Mouse (Mus musculus) hindbrain, embryonic 13.5 days (tissue): Measurements from ENCODE around the gene Lrmp. TPM values are rescaled to one million over a fixed set of nuclear protein-coding genes. Genes with fewer than 3 reads are reported as not detected.
A peak's percentile ranks its signal among the peaks of the same experiment; 100 is the strongest.

Source experiments
- ATAC-seq: fragments of 200-750 bp; cut with Nextera tagmentation; 2 replicates; pipeline ENCODE4 v1.8.0; 2017; ENCODE audit warnings: moderate TSS enrichment; ENCODE audit not compliant: low FRiP score
- H3K27ac ChIP-seq: fragments of 300-500 bp; sonication (generic); 2 replicates; pipeline ENCODE4 v1.5.1; 2015; ENCODE audit warnings: inconsistent platforms, mild to moderate bottlenecking, moderate library complexity
- H3K27me3 ChIP-seq: fragments of 300-500 bp; sonication (generic); 2 replicates; pipeline ENCODE4 v1.6.1; 2015; ENCODE audit warnings: mild to moderate bottlenecking, inconsistent platforms
- H3K36me3 ChIP-seq: fragments of 300-500 bp; sonication (generic); 2 replicates; pipeline ENCODE4 v1.6.1; 2015; ENCODE audit warnings: mild to moderate bottlenecking, inconsistent platforms
- H3K4me1 ChIP-seq: fragments of 300-500 bp; sonication (generic); replicated peaks from 2 replicates; pipeline ENCODE4 v1.6.1; 2015; ENCODE audit warnings: inconsistent platforms
- H3K4me2 ChIP-seq: fragments of 300-500 bp; sonication (generic); 2 replicates; pipeline ENCODE4 v1.6.1; 2015; ENCODE audit warnings: inconsistent platforms, mild to moderate bottlenecking, moderate library complexity
- H3K4me3 ChIP-seq: fragments of 300-500 bp; sonication (generic); 2 replicates; pipeline ENCODE4 v1.5.1; 2015; ENCODE audit warnings: mild to moderate bottlenecking, inconsistent platforms
- H3K9ac ChIP-seq: fragments of 300-500 bp; sonication (generic); 2 replicates; pipeline ENCODE4 v1.6.1; 2015; ENCODE audit warnings: mild to moderate bottlenecking, inconsistent platforms
- H3K9me3 ChIP-seq: fragments of 300-500 bp; sonication (generic); 2 replicates; pipeline ENCODE4 v1.6.1; 2016; ENCODE audit warnings: inconsistent platforms
- WGBS: fragments of 180-500 bp; shearing (Covaris S2); methylation state at CpG from one replicate; pipeline ENCODE4 v1.1.7; 2015; 5-methylcytosine and 5-hydroxymethylcytosine counted together
- polyA plus RNA-seq: library from polyadenylated mRNA; unstranded; fragments of >200 nt; fragmentation: Nextera tagmentation; extraction: Ambion mirVana; gene quantifications from 2 replicates; pipeline ENCODE4 v1.2.1, GENCODE M21; 2015

Lrmp gene
- polyA plus RNA-seq, 1 experiment from 2014 or later, result 1.1 TPM

DNA sequence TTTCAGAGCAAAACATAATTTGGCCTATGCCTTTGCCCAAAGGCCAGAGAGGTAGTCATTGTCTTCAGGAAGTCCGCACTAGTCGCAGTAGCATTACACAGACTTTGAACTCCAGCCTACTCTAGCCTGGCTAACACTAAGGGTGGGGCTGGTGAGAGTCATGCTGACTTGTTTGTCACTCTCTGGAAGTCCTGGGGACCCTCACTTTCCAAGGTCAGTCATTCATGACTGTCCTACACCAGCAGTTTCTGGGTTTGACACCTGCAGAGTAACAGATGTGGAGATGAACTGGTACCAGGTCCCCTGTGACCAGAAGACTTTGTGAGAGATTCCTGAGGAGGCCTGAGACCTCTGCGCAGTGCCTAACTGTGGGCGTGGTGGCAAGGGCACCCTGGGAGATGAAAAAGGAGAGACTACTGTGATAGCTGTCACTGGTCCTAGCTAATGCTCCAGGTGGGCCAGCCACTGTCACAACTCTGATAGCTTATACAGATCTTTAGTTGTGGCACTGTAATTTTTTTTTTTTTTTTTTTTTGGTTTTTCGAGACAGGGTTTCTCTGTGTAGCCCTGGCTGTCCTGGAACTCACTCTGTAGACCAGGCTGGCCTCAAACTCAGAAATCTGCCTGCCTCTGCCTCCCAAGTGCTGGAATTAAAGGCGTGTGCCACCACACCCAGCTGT, 9.2 kb upstream of the Lrmp start:
- no peaks in the 10 kb centered on the region for H3K27me3 ChIP-seq
- no peak overlapping the region for H3K9ac ChIP-seq
- H3K4me1 ChIP-seq, result no peaks in the 10 kb centered on the region
- no peaks in the 10 kb centered on the region for H3K9me3 ChIP-seq
- no peaks in the 10 kb centered on the region for H3K36me3 ChIP-seq
- 89% methylated on average over 6 of the region's 6 CpGs for WGBS
- no peak overlapping the region for H3K4me3 ChIP-seq
- ATAC-seq, result no peak
- no peak overlapping the region for H3K4me2 ChIP-seq
- no peak overlapping the region for H3K27ac ChIP-seq

DNA sequence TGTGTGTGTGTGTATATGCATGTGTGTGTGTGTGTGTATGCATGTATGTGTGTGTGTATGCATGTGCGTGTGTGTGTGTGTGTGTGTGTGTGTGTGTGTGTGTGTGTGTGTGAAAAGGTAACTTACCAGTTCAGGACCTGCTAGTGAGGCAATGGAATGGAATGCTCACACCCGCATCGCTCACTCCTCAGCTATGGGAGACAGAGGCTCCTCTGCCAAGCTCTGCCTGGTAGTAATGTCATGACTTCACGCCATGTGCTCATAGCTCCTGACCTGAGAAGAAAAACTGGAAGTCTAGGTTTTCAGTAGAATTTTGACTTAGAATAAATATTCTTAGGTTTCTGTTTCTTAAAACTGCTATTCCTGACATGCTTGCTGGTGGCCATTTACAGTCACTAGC, 4.7 kb upstream of the Lrmp start:
- Histone ChIP-seq H3K27ac (no peak overlapping the region), H3K4me2 (no peak overlapping the region), H3K9me3 (no peaks in the 10 kb centered on the region), H3K9ac (no peak overlapping the region), H3K4me3 (no peak overlapping the region), H3K27me3 (no peaks in the 10 kb centered on the region), H3K4me1 (no peaks in the 10 kb centered on the region), H3K36me3 (no peaks in the 10 kb centered on the region)
- WGBS, result 93% methylated on average over 4 of the region's 4 CpGs
- no peak for ATAC-seq

DNA sequence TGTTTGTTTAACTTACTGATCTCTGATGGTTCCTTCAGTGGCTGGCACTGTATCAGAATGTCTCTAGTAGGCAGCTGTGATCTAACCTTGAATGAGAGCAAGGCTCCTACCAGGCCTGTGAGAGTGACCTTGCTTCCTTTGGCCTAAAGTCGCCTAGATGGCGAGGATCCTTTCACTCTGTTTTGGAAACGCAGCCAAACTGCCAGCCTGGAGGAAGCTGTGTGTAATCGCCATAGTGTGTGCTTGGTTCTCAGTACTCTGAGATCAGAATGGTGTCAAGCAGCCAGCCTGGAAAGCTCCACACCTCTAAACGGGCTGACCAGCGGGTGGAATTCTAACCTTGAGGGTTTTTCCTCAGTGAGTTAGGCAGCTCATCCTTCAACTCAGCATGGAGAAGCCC, 2.6 kb upstream of the Lrmp start:
- Histone ChIP-seq H3K27me3 (no peaks in the 10 kb centered on the region), H3K9ac (no peak overlapping the region), H3K4me3 (no peak overlapping the region), H3K4me1 (peaks cover 12% of the 10 kb centered on the region), H3K9me3 (no peaks in the 10 kb centered on the region), H3K4me2 (no peak overlapping the region), H3K27ac (no peak overlapping the region), H3K36me3 (no peaks in the 10 kb centered on the region)
- no peak for ATAC-seq
- WGBS, result 69% methylated on average over 6 of the region's 6 CpGs

DNA sequence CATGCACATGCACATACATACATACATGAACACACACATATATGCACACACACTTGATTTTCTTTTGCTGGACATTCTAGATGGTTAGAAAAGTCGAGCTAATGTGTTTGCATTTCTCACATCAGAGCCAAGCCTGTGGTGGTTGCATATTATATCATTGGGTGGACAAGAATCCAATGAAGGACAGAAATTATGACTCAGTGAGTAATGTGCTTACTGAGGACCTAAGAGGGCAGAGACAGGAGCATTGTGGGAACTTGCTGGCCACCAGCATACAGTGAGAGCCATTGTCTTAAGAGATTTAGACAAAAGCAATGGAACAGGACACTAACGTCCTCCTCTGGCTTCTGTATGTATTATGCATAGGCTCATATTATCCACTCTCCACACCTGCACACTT, 892 bp upstream of the Lrmp start:
- Histone ChIP-seq H3K4me1 (peaks cover 12% of the 10 kb centered on the region), H3K4me3 (no peak overlapping the region), H3K27ac (no peak overlapping the region), H3K36me3 (no peaks in the 10 kb centered on the region), H3K27me3 (no peaks in the 10 kb centered on the region), H3K4me2 (no peak overlapping the region), H3K9me3 (no peaks in the 10 kb centered on the region), H3K9ac (no peak overlapping the region)
- WGBS, result 75% methylated on average over 2 of the region's 2 CpGs
- ATAC-seq, result no peak

DNA sequence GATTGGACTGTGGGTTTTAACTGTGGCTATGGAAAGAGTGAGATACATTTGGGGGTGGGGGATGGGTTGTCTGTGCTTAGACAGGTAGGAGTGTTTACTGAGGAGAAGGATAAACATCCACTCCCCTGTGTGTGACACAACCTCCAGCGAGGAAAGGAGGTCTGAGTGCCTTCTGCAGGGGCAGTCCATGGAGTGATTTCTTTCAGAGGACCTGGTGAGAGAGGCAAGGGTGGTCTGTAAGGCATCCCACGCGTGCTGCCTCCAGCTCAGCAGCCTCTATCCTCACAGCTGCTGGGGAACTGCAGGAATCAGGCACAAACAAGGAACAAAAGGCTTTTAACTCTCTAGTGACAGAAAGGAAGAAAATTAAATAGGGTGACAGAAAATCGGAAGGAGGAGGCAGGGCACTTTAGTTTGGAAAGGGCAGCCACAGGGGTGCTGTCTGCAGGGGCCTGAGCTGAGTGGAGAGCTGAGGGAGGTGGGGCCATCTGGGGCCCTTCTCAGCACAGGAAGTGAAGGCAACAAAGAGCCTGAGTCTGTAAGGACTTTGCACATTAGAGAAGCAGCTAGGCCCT, 732 bp downstream of the Lrmp start:
- no peak; the same call in 1 of the 2 replicates for ATAC-seq
- H3K27me3 ChIP-seq, result 0 out of 2 replicates have a peak, but pooled peaks cover 3% of the 10 kb centered on the region
- 0 out of 2 replicates have a peak overlapping the region, but pooled peaks have one; percentile 24 for H3K9ac ChIP-seq
- H3K4me3 ChIP-seq, result no peak overlapping the region
- 7% methylated on average over 4 of the region's 4 CpGs for WGBS
- H3K36me3 ChIP-seq, result no peaks in the 10 kb centered on the region
- peaks cover 12% of the 10 kb centered on the region for H3K4me1 ChIP-seq
- no peaks in the 10 kb centered on the region for H3K9me3 ChIP-seq
- 0 out of 2 replicates have a peak overlapping the region, but pooled peaks have one; percentile 1 for H3K4me2 ChIP-seq
- peak overlapping the region; percentile 35 for H3K27ac ChIP-seq

DNA sequence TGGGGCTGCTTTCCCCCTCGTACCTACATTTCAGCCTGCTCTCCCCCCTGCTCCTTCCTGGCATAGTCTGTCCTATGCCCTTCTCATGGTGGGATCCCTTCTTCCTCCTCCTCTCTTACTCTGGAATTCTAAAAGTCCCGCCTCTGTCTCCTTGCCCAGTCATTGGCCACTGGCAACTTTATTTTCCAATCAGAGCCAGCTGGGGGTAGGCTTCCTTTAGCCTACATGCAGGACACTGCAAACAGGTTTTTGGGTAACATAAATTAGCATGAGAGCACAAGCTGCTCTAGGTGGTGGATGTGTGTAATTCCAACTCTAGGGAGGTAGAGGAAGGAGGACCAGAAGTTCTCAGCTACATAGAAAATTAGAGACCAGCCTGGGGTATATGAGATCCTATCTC, 4.6 kb downstream of the Lrmp start:
- WGBS, result 75% methylated on average over 2 of the region's 2 CpGs
- Histone ChIP-seq H3K36me3 (no peaks in the 10 kb centered on the region), H3K4me1 (peaks cover 24% of the 10 kb centered on the region), H3K9me3 (no peaks in the 10 kb centered on the region), H3K9ac (no peak overlapping the region), H3K4me2 (no peak overlapping the region), H3K27me3 (peaks cover 11% of the 10 kb centered on the region; the same call in 1 of the 2 replicates), H3K4me3 (no peak overlapping the region), H3K27ac (no peak overlapping the region)
- ATAC-seq, result no peak

DNA sequence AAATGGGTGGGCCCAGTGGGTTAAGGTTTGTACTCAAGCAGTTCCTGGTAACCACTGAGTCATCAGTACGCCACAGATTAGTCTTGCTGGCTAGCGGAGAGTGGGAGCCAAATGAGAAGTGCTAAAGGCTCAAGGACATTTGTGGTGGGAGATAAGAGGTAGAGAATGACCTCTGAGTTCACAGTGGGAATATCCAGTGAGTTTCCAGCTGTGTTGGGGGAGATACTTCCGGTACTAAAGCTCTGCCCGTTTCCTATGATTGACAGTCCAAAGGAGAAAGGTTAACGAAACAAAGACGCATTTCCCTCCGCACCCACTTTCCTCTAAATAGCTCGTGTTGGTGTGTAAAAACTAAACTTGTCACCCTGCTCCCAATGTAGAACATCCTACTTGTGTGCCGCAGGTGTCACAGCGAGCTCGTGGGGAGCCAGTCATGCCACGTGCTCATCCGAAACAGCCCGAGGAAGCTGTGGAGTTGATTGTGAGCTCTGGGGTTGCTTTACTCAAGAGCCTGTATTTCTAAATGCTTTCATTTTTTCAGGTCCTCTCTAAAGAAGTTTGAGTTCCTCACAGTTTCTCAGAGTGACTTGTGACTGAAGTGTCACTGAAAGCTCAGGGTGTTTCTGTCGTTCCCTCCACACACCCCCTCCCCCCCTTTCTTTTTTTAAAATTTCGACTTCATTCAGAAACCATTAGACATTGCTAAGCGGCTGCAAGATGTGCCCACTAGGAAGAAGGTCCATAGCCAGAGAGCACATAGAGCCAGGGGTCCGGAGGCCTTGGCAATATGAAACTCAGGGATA, 5.5 kb downstream of the Lrmp start:
- 53% methylated on average over 18 of the region's 18 CpGs for WGBS
- no peaks in the 10 kb centered on the region for H3K9me3 ChIP-seq
- H3K27ac ChIP-seq, result no peak overlapping the region
- H3K4me2 ChIP-seq, result no peak overlapping the region
- peaks cover 11% of the 10 kb centered on the region; the same call in 1 of the 2 replicates for H3K27me3 ChIP-seq
- H3K36me3 ChIP-seq, result no peaks in the 10 kb centered on the region
- ATAC-seq, result no peak
- H3K4me1 ChIP-seq, result peaks cover 23% of the 10 kb centered on the region
- no peak overlapping the region for H3K4me3 ChIP-seq
- no peak overlapping the region for H3K9ac ChIP-seq

DNA sequence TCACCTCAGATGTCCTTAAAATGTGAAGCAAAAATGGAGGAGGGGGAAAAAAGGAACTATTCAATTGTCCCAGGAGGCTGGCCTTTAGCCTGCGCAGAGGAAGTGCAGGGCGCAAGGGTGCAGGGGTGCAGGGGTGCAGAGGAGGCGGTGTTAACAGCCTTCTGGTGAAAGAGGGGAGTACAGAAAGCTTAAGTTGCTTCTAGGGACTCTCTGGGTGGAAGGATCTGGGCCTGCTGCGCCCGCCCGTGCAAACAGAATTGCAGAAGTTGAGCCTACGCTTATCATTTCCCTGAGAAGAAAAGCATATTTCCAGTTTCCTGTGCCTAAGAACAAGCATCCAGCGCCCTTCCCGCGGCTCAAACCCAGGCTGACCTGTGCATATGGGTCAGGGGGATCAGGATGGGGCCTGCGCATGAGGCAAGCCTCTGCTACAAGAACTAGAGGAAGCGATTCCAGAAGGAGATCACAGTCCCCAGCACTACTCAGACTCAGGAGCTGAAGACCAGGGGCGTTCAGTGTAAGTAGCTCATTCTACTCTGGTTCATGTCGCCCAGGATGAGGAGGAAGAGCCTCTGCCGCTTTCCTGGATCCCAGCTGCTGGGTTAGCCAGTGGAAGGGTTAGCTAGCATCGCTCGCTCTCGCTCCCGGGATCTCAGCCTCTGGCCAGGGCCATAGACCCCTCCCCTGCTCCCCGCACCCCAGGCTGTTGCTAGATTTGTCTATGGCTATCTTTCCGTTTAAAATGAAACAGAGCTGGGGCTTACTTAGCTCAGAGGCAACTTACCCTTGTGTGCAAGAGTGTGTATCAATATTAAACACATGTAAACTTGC, 6.4 kb downstream of the Lrmp start:
- no peak overlapping the region for H3K4me3 ChIP-seq
- H3K9me3 ChIP-seq, result no peaks in the 10 kb centered on the region
- peaks cover 15% of the 10 kb centered on the region; the same call in 1 of the 2 replicates for H3K4me1 ChIP-seq
- WGBS, result 47% methylated on average over 21 of the region's 21 CpGs
- peaks cover 11% of the 10 kb centered on the region; the same call in 1 of the 2 replicates for H3K27me3 ChIP-seq
- H3K27ac ChIP-seq, result no peak overlapping the region
- no peak overlapping the region for H3K9ac ChIP-seq
- no peaks in the 10 kb centered on the region for H3K36me3 ChIP-seq
- ATAC-seq, result no peak
- no peak overlapping the region for H3K4me2 ChIP-seq

DNA sequence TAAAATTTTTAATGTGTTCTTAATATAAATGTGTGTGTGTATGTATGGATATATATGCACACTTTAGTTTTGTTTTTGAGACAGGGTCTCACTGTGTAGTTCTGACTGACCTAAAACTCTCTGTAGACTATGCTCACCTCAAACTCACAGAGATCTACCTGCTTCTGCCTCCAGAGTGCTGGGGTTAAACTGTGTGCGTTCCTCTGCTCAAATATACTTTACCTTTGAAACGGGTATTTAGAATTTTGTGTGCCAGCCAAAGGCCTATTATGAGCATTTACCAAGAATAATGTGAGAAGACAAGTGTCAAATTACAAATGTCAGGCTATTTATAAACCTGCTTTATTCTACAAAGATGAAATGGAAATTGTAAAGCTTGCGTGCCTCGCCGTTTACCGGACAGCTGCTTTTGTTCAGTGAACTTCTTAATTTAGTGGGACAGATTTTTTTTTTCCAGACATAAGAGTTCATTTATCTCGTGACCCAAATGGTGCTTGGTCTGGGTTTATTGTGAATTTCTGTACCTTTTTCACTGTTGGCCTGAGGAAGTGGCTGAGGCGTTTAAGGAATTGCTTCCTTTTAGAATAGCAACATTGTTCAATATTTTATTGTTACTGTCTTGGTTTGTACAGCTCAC, 7.1 kb downstream of the Lrmp start:
- no peak overlapping the region for H3K4me3 ChIP-seq
- peaks cover 11% of the 10 kb centered on the region; the same call in 1 of the 2 replicates for H3K27me3 ChIP-seq
- H3K36me3 ChIP-seq, result no peaks in the 10 kb centered on the region
- H3K9me3 ChIP-seq, result no peaks in the 10 kb centered on the region
- no peak for ATAC-seq
- no peak overlapping the region for H3K9ac ChIP-seq
- peaks cover 12% of the 10 kb centered on the region; the same call in 1 of the 2 replicates for H3K4me1 ChIP-seq
- H3K27ac ChIP-seq, result no peak overlapping the region
- H3K4me2 ChIP-seq, result no peak overlapping the region
- 40% methylated on average over 8 of the region's 8 CpGs for WGBS

DNA sequence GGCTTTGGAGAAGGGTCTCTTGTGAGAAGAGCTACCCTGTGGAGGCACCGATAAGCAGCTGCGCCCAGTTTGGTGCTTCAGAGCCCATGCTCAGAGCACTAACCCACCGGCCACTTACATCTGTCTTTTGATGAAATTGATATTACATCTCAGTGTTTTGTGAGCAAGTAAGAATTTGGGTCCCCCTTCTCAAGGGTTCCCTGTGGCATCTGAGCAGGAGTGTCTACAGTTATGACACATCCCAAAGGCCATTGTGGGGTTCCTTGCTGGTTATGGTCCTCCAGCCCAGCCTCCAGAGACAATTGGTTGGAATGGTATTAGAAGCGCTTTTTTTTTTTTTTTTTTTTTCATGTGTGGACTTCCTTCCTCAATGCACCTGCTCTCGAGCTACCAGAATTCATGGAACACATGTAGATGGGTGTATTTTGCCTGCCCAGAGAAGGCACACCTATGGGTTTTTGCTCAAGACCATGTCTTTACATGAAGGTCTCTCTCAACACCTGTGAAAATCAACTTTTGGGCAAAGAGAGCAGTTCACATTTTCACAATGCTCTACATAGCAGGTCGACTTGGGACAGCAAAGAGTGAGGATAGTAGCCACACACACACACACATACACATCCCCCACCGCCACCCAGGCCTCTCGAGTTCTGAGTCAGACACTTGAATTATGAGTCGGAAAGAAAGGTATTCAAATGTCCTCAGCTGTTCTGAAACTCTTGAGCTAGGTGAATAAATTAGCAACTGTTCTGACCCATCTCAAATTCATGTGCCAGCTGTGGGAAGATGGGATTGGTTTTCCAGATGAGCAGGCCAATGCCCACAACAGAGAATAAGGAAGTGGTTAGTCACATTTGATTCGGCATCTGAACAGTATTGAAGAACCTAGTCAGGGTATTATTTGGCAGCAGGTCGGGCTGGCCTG, 7.9 kb downstream of the Lrmp start:
- Histone ChIP-seq H3K9ac (no peak overlapping the region), H3K4me2 (no peak overlapping the region), H3K4me3 (no peak overlapping the region), H3K36me3 (no peaks in the 10 kb centered on the region), H3K4me1 (peaks cover 12% of the 10 kb centered on the region; the same call in 1 of the 2 replicates), H3K27me3 (peaks cover 11% of the 10 kb centered on the region; the same call in 1 of the 2 replicates), H3K27ac (no peak overlapping the region), H3K9me3 (no peaks in the 10 kb centered on the region)
- 85% methylated on average over 11 of the region's 11 CpGs for WGBS
- no peak for ATAC-seq

DNA sequence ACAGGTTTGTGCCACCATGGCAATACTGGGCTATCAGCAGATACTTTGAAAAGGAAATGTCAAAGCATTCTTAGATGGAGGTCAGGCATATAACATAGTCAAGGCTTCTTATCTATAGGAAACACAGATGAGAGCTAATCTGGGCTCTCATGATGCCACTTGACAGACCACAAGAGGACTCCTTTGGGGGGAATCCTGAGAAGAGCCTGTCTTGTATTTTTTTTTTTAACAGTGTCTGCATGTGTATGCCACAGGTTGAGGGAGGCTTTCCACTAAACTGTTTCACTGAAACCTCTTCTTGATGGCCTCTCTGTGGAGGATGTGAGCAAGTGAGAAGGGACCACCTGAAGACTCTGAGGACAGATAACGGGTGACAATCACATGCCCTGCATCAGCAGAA, 9.2 kb downstream of the Lrmp start:
- Histone ChIP-seq H3K4me1 (peaks cover 12% of the 10 kb centered on the region; the same call in 1 of the 2 replicates), H3K36me3 (no peaks in the 10 kb centered on the region), H3K9ac (no peak overlapping the region), H3K27me3 (peaks cover 11% of the 10 kb centered on the region; the same call in 1 of the 2 replicates), H3K4me2 (no peak overlapping the region), H3K27ac (no peak overlapping the region), H3K9me3 (no peaks in the 10 kb centered on the region), H3K4me3 (no peak overlapping the region)
- ATAC-seq, result no peak
- 85% methylated on average over 1 of the region's 1 CpGs for WGBS
